Mouse (Mus musculus): ENCODE results near the gene Slc25a48. TPM values are rescaled to one million over a fixed set of nuclear protein-coding genes. Genes with fewer than 3 reads are reported as not detected.

Gene Slc25a48
- polyA plus RNA-seq, 1 experiment, result 0.27 TPM

GRCm38 (mm10) chr13:56458001-56458400 lies 19.8 kb downstream of the Slc25a48 start:
- TF ChIP-seq CTCF (IDR thresholded peaks at IDR 0.05; ENCODE audit: borderline replicate concordance, extremely low read depth, insufficient read depth, insufficient read length) (no peak), POLR2A (IDR thresholded peaks at IDR 0.05; ENCODE audit: borderline replicate concordance, extremely low read depth, insufficient read depth, insufficient read length, poor library complexity, severe bottlenecking) (no peak)
- no peak for DNase-seq (ENCODE audit: low read depth)

GRCm38 (mm10) chr13:56461460-56461859 lies 23.3 kb downstream of the Slc25a48 start:
- no peak for DNase-seq (ENCODE audit: low read depth)
- TF ChIP-seq CTCF (IDR thresholded peaks at IDR 0.05; ENCODE audit: borderline replicate concordance, extremely low read depth, insufficient read depth, insufficient read length), result no peak
- TF ChIP-seq POLR2A (IDR thresholded peaks at IDR 0.05; ENCODE audit: borderline replicate concordance, extremely low read depth, insufficient read depth, insufficient read length, poor library complexity, severe bottlenecking), result no peak

DNA sequence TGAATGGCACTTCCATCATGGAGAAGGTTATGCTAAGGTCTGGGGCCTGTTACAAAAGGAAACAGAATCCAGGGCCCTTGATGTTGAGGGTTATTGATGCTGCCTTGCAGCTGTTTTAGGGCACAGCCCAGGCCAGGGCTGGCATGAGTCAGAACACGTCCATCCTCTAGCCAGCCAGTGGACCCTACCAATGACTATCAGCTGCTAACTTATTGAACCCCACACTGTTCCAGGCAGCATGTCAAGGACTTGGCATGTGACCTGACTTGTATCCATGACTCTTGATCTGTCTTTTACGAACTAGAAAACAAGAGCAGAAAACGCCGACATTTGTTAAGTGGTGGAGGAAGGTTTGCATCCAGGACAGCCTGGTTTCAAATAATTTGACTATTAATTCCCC lies 24.6 kb downstream of the Slc25a48 start:
- TF ChIP-seq CTCF (IDR thresholded peaks at IDR 0.05; ENCODE audit: borderline replicate concordance, extremely low read depth, insufficient read depth, insufficient read length) (no peak), POLR2A (IDR thresholded peaks at IDR 0.05; ENCODE audit: borderline replicate concordance, extremely low read depth, insufficient read depth, insufficient read length, poor library complexity, severe bottlenecking) (no peak)

GRCm38 (mm10) chr13:56463261-56463660 lies 25.1 kb downstream of the Slc25a48 start:
- peak; percentile 22 for DNase-seq (ENCODE audit: low read depth)
- TF ChIP-seq CTCF (IDR thresholded peaks at IDR 0.05; ENCODE audit: borderline replicate concordance, extremely low read depth, insufficient read depth, insufficient read length), result no peak

More for the DNA sequence above, 24.6 kb downstream of the Slc25a48 start:
- no peak for DNase-seq (ENCODE audit: low read depth)

DNA sequence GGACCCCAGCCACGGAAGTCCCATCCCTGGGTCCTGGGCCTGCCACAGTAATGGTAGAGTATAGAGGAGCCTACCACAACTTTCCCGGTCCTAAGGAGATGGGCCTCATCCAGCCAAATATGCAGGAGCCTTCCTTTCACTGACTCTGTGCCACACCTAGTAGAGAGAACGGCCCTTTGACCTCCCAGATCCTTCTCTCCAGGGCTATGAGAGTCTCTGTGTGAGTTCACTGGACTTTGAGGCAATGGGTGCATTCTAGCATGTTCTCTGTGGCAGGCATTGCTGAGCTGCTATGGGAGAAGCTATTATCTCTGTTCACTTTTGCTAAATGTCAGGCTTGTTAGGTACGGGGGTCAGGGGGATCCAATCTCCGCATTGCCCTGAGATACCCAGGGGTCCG lies 25.6 kb downstream of the Slc25a48 start:
- no peak for DNase-seq (ENCODE audit: low read depth)
- TF ChIP-seq CTCF (IDR thresholded peaks at IDR 0.05; ENCODE audit: borderline replicate concordance, extremely low read depth, insufficient read depth, insufficient read length), result no peak
- TF ChIP-seq POLR2A (IDR thresholded peaks at IDR 0.05; ENCODE audit: borderline replicate concordance, extremely low read depth, insufficient read depth, insufficient read length, poor library complexity, severe bottlenecking), result no peak

DNA sequence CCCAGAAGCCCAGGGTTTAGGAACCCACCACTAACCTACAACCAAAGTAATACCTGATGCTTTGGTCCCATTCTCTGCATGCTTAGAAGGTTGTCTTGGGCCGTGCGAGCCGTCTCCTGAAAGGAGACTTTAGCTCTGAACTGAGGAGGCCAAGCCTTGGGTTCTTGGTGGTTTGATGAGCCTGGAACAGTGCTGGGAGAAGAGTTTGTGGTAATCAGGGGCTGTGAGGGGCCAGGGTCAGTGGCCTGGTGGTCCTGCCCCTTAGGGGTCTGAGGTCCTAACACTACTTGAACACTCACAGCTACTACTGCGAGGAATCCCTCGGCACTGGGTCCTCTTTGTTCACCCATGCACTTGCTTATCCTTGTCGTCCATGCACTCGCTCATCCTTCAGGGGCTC lies 29.6 kb downstream of the Slc25a48 start:
- DNase-seq (ENCODE audit: low read depth), result no peak
- TF ChIP-seq POLR2A (IDR thresholded peaks at IDR 0.05; ENCODE audit: borderline replicate concordance, extremely low read depth, insufficient read depth, insufficient read length, poor library complexity, severe bottlenecking), result no peak
- TF ChIP-seq CTCF (IDR thresholded peaks at IDR 0.05; ENCODE audit: borderline replicate concordance, extremely low read depth, insufficient read depth, insufficient read length), result no peak

- DNase-seq (ENCODE audit: low read depth), result no peak
- TF ChIP-seq CTCF (IDR thresholded peaks at IDR 0.05; ENCODE audit: borderline replicate concordance, extremely low read depth, insufficient read depth, insufficient read length) (no peak), POLR2A (IDR thresholded peaks at IDR 0.05; ENCODE audit: borderline replicate concordance, extremely low read depth, insufficient read depth, insufficient read length, poor library complexity, severe bottlenecking) (no peak)
Observed at GRCm38 (mm10) chr13:56468536-56468935, 30.4 kb downstream of the Slc25a48 start.

DNA sequence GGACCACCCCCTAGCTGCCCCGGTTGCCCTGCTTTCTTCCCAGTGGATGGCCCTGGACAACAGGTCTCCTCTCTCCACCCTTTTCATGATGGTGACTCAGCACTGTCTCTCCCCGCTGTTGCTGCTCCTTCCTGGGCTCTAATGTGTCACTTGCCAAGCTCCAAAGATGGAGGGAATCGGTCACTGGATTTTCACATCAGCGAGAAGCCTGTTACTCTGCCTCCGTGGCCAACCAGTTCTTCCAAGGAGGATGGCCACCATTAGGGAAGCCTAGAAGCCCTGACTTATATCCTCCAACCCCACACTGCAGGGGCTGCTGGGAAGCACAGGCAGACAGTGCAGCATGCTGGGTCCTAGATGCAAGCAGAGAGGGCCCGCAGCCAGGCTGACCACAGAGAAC lies 33.1 kb downstream of the Slc25a48 start:
- TF ChIP-seq CTCF (IDR thresholded peaks at IDR 0.05; ENCODE audit: borderline replicate concordance, extremely low read depth, insufficient read depth, insufficient read length), result no peak
- TF ChIP-seq POLR2A (IDR thresholded peaks at IDR 0.05; ENCODE audit: borderline replicate concordance, extremely low read depth, insufficient read depth, insufficient read length, poor library complexity, severe bottlenecking), result no peak
- no peak for DNase-seq (ENCODE audit: low read depth)

GRCm38 (mm10) chr13:56471951-56472350 lies 33.8 kb downstream of the Slc25a48 start:
- TF ChIP-seq CTCF (IDR thresholded peaks at IDR 0.05; ENCODE audit: borderline replicate concordance, extremely low read depth, insufficient read depth, insufficient read length), result no peak
- no peak for TF ChIP-seq POLR2A (IDR thresholded peaks at IDR 0.05; ENCODE audit: borderline replicate concordance, extremely low read depth, insufficient read depth, insufficient read length, poor library complexity, severe bottlenecking)
- no peak for DNase-seq (ENCODE audit: low read depth)

GRCm38 (mm10) chr13:56472661-56473060 lies 34.5 kb downstream of the Slc25a48 start:
- DNase-seq (ENCODE audit: low read depth), result no peak

DNA sequence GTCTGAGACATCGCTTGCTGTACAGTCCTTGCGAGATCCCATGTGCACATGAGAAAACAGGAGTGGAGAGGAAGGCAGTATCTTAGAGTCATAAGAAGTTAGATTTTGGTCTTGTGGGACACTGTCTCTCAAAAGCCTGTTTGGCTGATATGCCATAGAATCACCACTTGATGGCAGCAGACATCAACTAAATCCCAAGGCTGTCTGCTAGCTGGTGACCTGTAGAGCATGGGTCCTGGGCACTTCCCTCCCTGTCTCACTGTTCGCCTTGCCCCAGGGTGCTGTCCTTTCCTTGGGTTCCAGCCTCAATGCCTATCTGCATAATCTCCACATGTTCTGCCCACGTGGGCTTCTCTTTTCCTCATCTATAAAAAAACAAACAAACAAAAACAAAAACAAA lies 37.2 kb downstream of the Slc25a48 start:
- peak; percentile 82 for DNase-seq (ENCODE audit: low read depth)
- TF ChIP-seq CTCF (IDR thresholded peaks at IDR 0.05; ENCODE audit: borderline replicate concordance, extremely low read depth, insufficient read depth, insufficient read length) (peak; percentile 87), POLR2A (IDR thresholded peaks at IDR 0.05; ENCODE audit: borderline replicate concordance, extremely low read depth, insufficient read depth, insufficient read length, poor library complexity, severe bottlenecking) (no peak)

More at GRCm38 (mm10) chr13:56472661-56473060, 34.5 kb downstream of the Slc25a48 start:
- TF ChIP-seq CTCF (IDR thresholded peaks at IDR 0.05; ENCODE audit: borderline replicate concordance, extremely low read depth, insufficient read depth, insufficient read length) (no peak), POLR2A (IDR thresholded peaks at IDR 0.05; ENCODE audit: borderline replicate concordance, extremely low read depth, insufficient read depth, insufficient read length, poor library complexity, severe bottlenecking) (no peak)

DNA sequence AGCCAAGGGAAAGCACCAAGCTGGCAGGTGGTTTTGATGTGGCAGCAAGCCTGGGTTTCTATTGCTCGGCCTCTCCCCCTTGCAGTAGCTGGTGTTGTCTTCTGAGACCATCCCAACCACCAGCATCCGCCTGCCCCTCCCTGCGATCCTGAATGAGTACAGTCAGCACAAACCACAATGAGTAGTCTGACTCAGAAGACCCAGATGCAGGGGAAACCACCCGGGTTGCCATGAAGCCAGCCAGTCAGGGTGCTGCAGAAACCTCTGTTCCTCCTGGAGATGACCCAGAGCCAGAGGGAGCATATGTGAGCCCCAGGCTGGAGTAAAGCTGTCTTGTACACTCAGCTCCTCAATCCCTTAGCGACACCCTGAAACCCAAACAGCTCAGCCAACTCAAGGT lies 38.6 kb downstream of the Slc25a48 start:
- no peak for DNase-seq (ENCODE audit: low read depth)
- TF ChIP-seq CTCF (IDR thresholded peaks at IDR 0.05; ENCODE audit: borderline replicate concordance, extremely low read depth, insufficient read depth, insufficient read length), result no peak
- no peak for TF ChIP-seq POLR2A (IDR thresholded peaks at IDR 0.05; ENCODE audit: borderline replicate concordance, extremely low read depth, insufficient read depth, insufficient read length, poor library complexity, severe bottlenecking)

DNA sequence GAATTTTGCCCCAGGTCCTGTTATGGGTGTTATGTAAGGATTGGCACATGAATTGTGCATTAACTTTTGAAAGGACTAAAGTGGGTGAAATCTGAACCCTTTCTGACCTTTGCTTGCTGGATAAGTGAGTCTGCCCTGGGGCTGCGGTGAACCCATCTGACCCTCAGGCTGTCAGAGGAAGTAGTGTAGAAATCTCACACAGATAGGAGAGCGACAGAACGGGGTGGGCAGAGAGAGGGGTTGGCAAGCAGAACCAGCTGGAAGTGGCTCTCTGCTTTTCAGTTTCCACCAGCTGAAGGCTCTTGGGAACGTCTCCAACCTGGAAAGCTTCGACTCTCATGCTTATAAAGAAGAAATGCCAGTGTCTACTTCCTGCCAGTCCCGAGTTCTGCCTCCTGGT lies 39.1 kb downstream of the Slc25a48 start:
- DNase-seq (ENCODE audit: low read depth), result peak; percentile 76
- no peak for TF ChIP-seq POLR2A (IDR thresholded peaks at IDR 0.05; ENCODE audit: borderline replicate concordance, extremely low read depth, insufficient read depth, insufficient read length, poor library complexity, severe bottlenecking)
